Mouse (Mus musculus) hindbrain, embryonic 15.5 days (tissue): Measurements from ENCODE around the gene Mef2a. TPM values are rescaled to one million over a fixed set of nuclear protein-coding genes. Genes with fewer than 3 reads are reported as not detected.

ENCODE experiments used
- polyA plus RNA-seq: library from polyadenylated mRNA; unstranded; fragments of >200 nt; fragmentation: Nextera tagmentation; extraction: Ambion mirVana; gene quantifications from 2 replicates; pipeline ENCODE4 v1.2.1, GENCODE M21; 2015

Gene Mef2a
- polyA plus RNA-seq, 1 experiment from 2014 or later, result 35.0 TPM

Other genes starting within 250 kb of the Mef2a start
- 33.4 and 42.1 TPM in 2 replicates for gene Lysmd4, start 150.3 kb downstream of the Mef2a start, polyA plus RNA-seq